Mouse (Mus musculus) CD4-positive, CD25-positive, alpha-beta regulatory T cell, adult 2 months (primary cell): ENCODE data around the gene Hsp90ab1.

Experiments
- DNase-seq: peaks from one replicate; pipeline ENCODE4 v3.0.0-alpha.2; 2012; ENCODE audit warnings: low read depth, low spot score

Hsp90ab1 gene

GRCm38 (mm10) chr17:45543115-45543514 lies 30.0 kb downstream of the Hsp90ab1 start:
- no peak for DNase-seq

DNA sequence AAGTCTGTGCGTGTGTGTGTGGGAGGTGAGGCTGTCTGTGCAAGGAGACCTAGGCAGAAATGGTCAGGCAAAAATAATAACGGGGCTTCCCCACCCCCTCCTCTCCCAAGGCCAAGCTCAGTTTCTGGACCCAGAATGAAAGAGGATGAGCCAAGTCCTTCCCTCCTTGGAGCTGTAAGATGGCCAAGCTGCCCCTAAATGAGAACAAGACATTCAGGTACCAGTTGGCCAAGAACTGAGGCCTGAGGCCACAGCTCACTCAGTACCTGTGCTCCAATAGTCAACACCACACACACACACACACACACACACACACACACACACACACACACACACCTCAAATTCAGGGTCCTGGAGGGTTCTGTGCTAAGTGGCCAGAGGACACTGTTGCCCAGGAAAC lies 30.4 kb downstream of the Hsp90ab1 start:
- DNase-seq, result no peak

- DNase-seq, result no peak
Observed at GRCm38 (mm10) chr17:45542129-45542528, 30.9 kb downstream of the Hsp90ab1 start.

GRCm38 (mm10) chr17:45539664-45540063 lies 33.4 kb downstream of the Hsp90ab1 start:
- DNase-seq, result no peak

GRCm38 (mm10) chr17:45538394-45538793 lies 34.7 kb downstream of the Hsp90ab1 start:
- no peak for DNase-seq

GRCm38 (mm10) chr17:45536264-45536663 lies 36.8 kb downstream of the Hsp90ab1 start:
- no peak for DNase-seq

GRCm38 (mm10) chr17:45532896-45533295 lies 40.2 kb downstream of the Hsp90ab1 start:
- DNase-seq, result no peak

DNA sequence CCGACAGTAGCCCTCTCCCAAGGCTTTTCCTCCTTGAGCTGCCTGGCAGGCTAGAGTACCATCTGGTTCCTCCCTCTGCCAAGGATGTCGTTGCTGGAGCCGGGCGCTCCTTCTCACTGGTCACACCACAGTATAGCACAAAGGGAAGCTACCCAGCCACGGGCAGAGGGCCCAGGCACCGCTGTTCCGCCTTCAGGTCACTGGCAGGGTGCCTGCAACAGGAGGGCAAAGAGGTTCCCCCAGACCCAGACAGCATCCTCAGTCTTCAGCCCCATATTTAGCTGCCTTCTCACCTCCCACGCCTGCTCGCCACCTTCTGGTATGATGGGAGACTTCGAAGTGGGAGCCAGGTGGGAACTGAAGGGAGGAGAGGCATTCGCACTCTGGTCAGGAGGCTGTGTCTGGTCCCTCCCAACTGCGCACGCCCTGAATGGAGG lies 42.7 kb downstream of the Hsp90ab1 start:
- no peak for DNase-seq

DNA sequence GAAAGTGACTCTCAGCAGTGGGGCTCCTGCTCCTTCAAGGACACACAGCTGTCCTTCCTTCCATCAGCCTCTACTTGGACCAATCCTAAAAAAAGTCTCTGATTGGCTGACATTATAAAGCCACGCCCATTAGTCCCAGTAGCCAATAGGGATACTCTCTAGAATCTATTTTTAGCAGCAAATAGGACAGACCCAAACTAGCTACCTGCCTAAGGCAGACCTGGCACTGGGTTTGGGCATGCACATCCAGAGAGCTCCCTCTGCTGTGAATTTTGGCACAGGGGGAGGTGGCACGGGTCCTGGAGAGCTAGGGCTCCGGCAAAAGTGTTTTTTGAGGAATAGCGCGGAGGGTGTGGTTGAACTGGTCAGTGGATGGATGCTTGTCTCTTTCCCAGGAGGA lies 46.5 kb downstream of the Hsp90ab1 start:
- DNase-seq, result no peak

GRCm38 (mm10) chr17:45524961-45525360 lies 48.1 kb downstream of the Hsp90ab1 start:
- no peak for DNase-seq

- no peak for DNase-seq
Observed at GRCm38 (mm10) chr17:45523263-45523662, 49.8 kb downstream of the Hsp90ab1 start, which contains the start of gene Tcte1. Gene Tcte1 (plus strand): TSS chr17:45523434.

GRCm38 (mm10) chr17:45520136-45520535 lies 52.9 kb downstream of the Hsp90ab1 start:
- no peak for DNase-seq

DNA sequence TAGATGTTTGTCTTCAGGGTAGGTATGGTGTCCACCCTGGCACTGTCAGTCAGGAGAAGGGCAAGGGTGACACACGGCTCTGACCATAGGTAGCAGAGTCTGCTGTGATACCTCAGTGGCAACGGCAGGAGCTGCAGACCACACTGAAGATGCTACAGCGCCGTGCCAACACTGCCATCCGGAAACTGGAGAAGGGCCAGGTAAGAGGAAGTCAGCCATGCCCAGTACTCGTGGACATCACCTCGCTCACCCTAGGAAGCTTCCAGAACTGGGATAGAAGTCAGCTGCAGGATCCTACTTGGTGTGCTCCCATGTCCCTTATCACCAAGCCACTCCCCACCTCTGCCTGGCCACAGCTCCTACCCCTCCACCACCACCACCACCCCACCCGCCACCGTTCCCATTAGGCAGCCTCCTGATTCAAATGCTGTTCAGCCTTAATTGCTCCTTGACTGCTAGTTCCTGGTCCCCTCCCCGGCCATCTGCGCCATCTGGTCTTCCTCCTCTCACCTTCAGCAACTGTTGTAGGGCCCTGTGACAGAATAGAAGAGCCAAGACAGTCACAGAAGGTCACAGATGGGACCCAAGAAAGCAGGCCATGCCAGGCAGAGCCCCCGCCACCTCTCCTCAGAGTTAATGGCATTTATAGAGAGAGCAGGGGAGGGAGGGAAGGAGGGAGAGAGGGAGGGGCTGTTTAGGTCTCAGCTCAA lies 54.1 kb downstream of the Hsp90ab1 start:
- DNase-seq, result no peak
